Mouse (Mus musculus): ENCODE data around the gene Jmjd8. TPM values are rescaled to one million over a fixed set of nuclear protein-coding genes. Genes with fewer than 3 reads are reported as not detected.
A peak's percentile ranks its signal among the peaks of the same experiment; 100 is the strongest.

Gene Jmjd8
- polyA plus RNA-seq, 1 experiment from 2014 or later: 64.3 TPM

DNA sequence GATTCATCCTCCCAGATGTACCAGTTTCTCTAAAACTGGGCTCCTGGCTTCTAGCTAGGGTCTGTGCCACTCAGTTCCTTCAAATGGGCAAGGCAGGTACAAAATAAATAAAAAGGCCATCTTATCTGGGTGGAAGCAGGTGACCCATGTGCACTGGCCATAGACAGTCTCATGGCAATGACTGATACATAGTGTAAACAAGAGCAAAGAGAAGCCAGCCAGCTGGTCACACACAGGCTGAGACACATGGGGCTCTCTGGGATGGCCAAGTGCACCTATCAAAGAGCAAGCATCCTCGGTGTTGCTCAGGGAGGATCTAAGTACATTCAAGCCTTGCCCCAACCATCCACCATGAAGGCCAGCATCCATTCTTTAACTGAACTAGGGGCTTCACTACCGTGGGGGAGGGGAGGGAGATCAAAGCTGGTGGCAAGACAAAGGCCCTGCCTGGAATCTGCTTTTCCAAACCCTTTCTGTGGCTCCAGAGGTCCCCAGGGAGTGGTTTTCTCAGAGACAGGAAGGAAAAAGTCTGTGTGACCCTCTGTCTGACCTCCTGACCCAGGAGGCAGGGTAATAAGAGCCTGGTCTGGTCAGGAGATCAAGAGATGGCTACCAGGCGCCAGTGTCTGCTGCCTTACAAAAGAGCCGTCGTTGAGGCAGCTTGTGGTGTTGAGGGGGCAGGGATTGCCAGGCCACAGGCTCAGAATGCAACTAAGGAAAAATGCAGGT lies 52.4 kb downstream of the Jmjd8 start:
- no peaks in the 10 kb centered on the region; the same call in 1 of the 2 replicates for H3K27me3 ChIP-seq (ENCODE audit: insufficient read depth, poor library complexity, severe bottlenecking)
- DNase-seq (ENCODE audit: low spot score): peak; percentile 88
- 4% methylated on average over 5 of the region's 5 CpGs for WGBS
- H3K27ac ChIP-seq: peak overlapping the region; percentile 93
- peaks cover 95% of the 10 kb centered on the region for H3K4me1 ChIP-seq (replicated peaks)
- peak overlapping the region; percentile 29 for H3K4me3 ChIP-seq
- peaks cover 68% of the 10 kb centered on the region for H3K36me3 ChIP-seq
- H3K9me3 ChIP-seq: no peaks in the 10 kb centered on the region

Other genes starting within 250 kb of the Jmjd8 start
- 27.3 and 29.4 TPM in 2 replicates for gene Lmf1, start 249.8 kb upstream of the Jmjd8 start, polyA plus RNA-seq (2016; fragmentation: Nextera tagmentation; extraction: Ambion mirVana)
- 2.4 and 4.4 TPM in 2 replicates for gene Gng13, start 111.7 kb upstream of the Jmjd8 start, polyA plus RNA-seq (2016; fragmentation: Nextera tagmentation; extraction: Ambion mirVana)
- gene Chtf18, start 101.4 kb upstream of the Jmjd8 start, polyA plus RNA-seq (2016; fragmentation: Nextera tagmentation; extraction: Ambion mirVana): 47.2 and 60.4 TPM in 2 replicates
- 22.2 and 24.8 TPM in 2 replicates for gene Rpusd1, start 101.2 kb upstream of the Jmjd8 start, polyA plus RNA-seq (2016; fragmentation: Nextera tagmentation; extraction: Ambion mirVana)
- gene Mslnl, start 92.8 kb upstream of the Jmjd8 start, polyA plus RNA-seq (2016; fragmentation: Nextera tagmentation; extraction: Ambion mirVana): not detected in 2 replicates
- gene Msln, start 74.5 kb upstream of the Jmjd8 start, polyA plus RNA-seq (2016; fragmentation: Nextera tagmentation; extraction: Ambion mirVana): 0.33 TPM in 1 of 2 replicates, not detected in the other
- 25.3 and 25.7 TPM in 2 replicates for gene Narfl, start 55.1 kb upstream of the Jmjd8 start, polyA plus RNA-seq (2016; fragmentation: Nextera tagmentation; extraction: Ambion mirVana)
- 68.1 and 88.5 TPM in 2 replicates for gene Haghl, start 43.2 kb upstream of the Jmjd8 start, polyA plus RNA-seq (2016; fragmentation: Nextera tagmentation; extraction: Ambion mirVana)
- 0.95 and 1.2 TPM in 2 replicates for gene Ccdc78, start 42.3 kb upstream of the Jmjd8 start, polyA plus RNA-seq (2016; fragmentation: Nextera tagmentation; extraction: Ambion mirVana)
- 68.1 and 76.0 TPM in 2 replicates for gene Fam173a, start 36.0 kb upstream of the Jmjd8 start, polyA plus RNA-seq (2016; fragmentation: Nextera tagmentation; extraction: Ambion mirVana)
- gene AC134908.4, start 33.2 kb upstream of the Jmjd8 start, polyA plus RNA-seq (2016; fragmentation: Nextera tagmentation; extraction: Ambion mirVana): 3.4 and 4.5 TPM in 2 replicates
- 174 and 193 TPM in 2 replicates for gene Metrn, start 31.7 kb upstream of the Jmjd8 start, polyA plus RNA-seq (2016; fragmentation: Nextera tagmentation; extraction: Ambion mirVana)
- 11.0 and 16.7 TPM in 2 replicates for gene Fbxl16, start 19.8 kb upstream of the Jmjd8 start, polyA plus RNA-seq (2016; fragmentation: Nextera tagmentation; extraction: Ambion mirVana)
- 30.1 and 30.7 TPM in 2 replicates for gene Wdr24, start 5.2 kb upstream of the Jmjd8 start, polyA plus RNA-seq (2016; fragmentation: Nextera tagmentation; extraction: Ambion mirVana)
- 360 and 390 TPM in 2 replicates for gene Stub1, start 4.5 kb downstream of the Jmjd8 start, polyA plus RNA-seq (2016; fragmentation: Nextera tagmentation; extraction: Ambion mirVana)
- gene Rhbdl1, start 8.4 kb downstream of the Jmjd8 start, polyA plus RNA-seq (2016; fragmentation: Nextera tagmentation; extraction: Ambion mirVana): 1.7 and 3.1 TPM in 2 replicates
- gene Gm20683, start 12.9 kb downstream of the Jmjd8 start, polyA plus RNA-seq (2016; fragmentation: Nextera tagmentation; extraction: Ambion mirVana): 1.5 and 3.1 TPM in 2 replicates
- 18.8 and 28.5 TPM in 2 replicates for gene Rhot2, start 16.0 kb downstream of the Jmjd8 start, polyA plus RNA-seq (2016; fragmentation: Nextera tagmentation; extraction: Ambion mirVana)
- gene Wdr90, start 32.6 kb downstream of the Jmjd8 start, polyA plus RNA-seq (2016; fragmentation: Nextera tagmentation; extraction: Ambion mirVana): 46.0 and 54.4 TPM in 2 replicates
- gene Mcrip2, start 39.9 kb downstream of the Jmjd8 start, polyA plus RNA-seq (2016; fragmentation: Nextera tagmentation; extraction: Ambion mirVana): 10.6 and 14.7 TPM in 2 replicates
- gene Mettl26, start 46.2 kb downstream of the Jmjd8 start, polyA plus RNA-seq (2016; fragmentation: Nextera tagmentation; extraction: Ambion mirVana): 69.9 and 73.9 TPM in 2 replicates
- gene Wfikkn1, start 52.0 kb downstream of the Jmjd8 start, polyA plus RNA-seq (2016; fragmentation: Nextera tagmentation; extraction: Ambion mirVana): 5.8 and 26.3 TPM in 2 replicates
- 33.4 and 43.4 TPM in 2 replicates for gene Rab40c, start 90.9 kb downstream of the Jmjd8 start, polyA plus RNA-seq (2016; fragmentation: Nextera tagmentation; extraction: Ambion mirVana)
- gene Pigq, start 116.1 kb downstream of the Jmjd8 start, polyA plus RNA-seq (2016; fragmentation: Nextera tagmentation; extraction: Ambion mirVana): 65.4 and 72.6 TPM in 2 replicates
- 0.21 and 0.55 TPM in 2 replicates for gene Nhlrc4, start 116.1 kb downstream of the Jmjd8 start, polyA plus RNA-seq (2016; fragmentation: Nextera tagmentation; extraction: Ambion mirVana)
- gene A930017K11Rik, start 123.7 kb downstream of the Jmjd8 start, polyA plus RNA-seq (2016; fragmentation: Nextera tagmentation; extraction: Ambion mirVana): 0.25 and 0.34 TPM in 2 replicates
- gene Capn15, start 156.9 kb downstream of the Jmjd8 start, polyA plus RNA-seq (2016; fragmentation: Nextera tagmentation; extraction: Ambion mirVana): 32.4 and 35.0 TPM in 2 replicates
- 24.7 and 30.9 TPM in 2 replicates for gene Rab11fip3, start 240.7 kb downstream of the Jmjd8 start, polyA plus RNA-seq (2016; fragmentation: Nextera tagmentation; extraction: Ambion mirVana)